Mouse (Mus musculus): Measurements from ENCODE around the gene Epb41l1.

- no peak for TF ChIP-seq CTCF (conservative IDR thresholded peaks at IDR 0.05; ENCODE audit: insufficient read depth, insufficient read length, low read depth, low read length)
- no peak for TF ChIP-seq POLR2A (IDR thresholded peaks at IDR 0.05; ENCODE audit: low read depth, low read length)
Measured at GRCm38 (mm10) chr2:156430326-156430725, 9.6 kb downstream of the Epb41l1 start.
